Mouse (Mus musculus): ENCODE data around the gene Trim65. TPM values are rescaled to one million over a fixed set of nuclear protein-coding genes. Genes with fewer than 3 reads are reported as not detected.

The Trim65 gene
- polyA plus RNA-seq, 2 experiments = 0.83 to 1.4 TPM

- no peaks in the 10 kb centered on the region for H3K36me3 ChIP-seq (replicated peaks; ENCODE audit: control insufficient read depth, insufficient read depth, low read depth)
- no peak for DNase-seq (ENCODE audit: low read depth in 3 of 3, low spot score in 3 of 3)
- no peak overlapping the region for H3K27ac ChIP-seq
- H3K4me3 ChIP-seq (ENCODE audit: insufficient read depth in 1 of 2, low read depth in 2 of 2, low read length in 2 of 2) = peak overlapping the region; percentile 26 to 50
- H3K9ac ChIP-seq (replicated peaks) = peak overlapping the region; percentile 25; the same call in 1 of the 2 replicates
- H3K27me3 ChIP-seq (ENCODE audit: control insufficient read depth, insufficient read depth, low read length) = peaks cover 38% of the 10 kb centered on the region
- TF ChIP-seq EP300 (IDR thresholded peaks at IDR 0.05; ENCODE audit: low read depth) (no peak), CTCF (IDR thresholded peaks at IDR 0.05; ENCODE audit: low read depth) (no peak)
- H3K4me2 ChIP-seq (ENCODE audit: low read depth) = peak overlapping the region; percentile 56
- H3K4me1 ChIP-seq (replicated peaks; ENCODE audit: control insufficient read depth in 2 of 2, insufficient read depth in 2 of 2, low read length in 1 of 2) = peaks cover 1 to 7% of the 10 kb centered on the region in 2 experiments; a peak in 3 of 4 replicates
- peak; percentile 11; the same call in 1 of the 2 replicates for ATAC-seq (ENCODE audit: insufficient read depth)
- H3K9me3 ChIP-seq (ENCODE audit: control insufficient read depth, low read length) = no peaks in the 10 kb centered on the region
- under 1% methylated on average over 68 of the region's 70 CpGs for WGBS (ENCODE audit: insufficient replicate concordance)
These were observed 21.4 kb downstream of the Trim65 start for GRCm38 (mm10) chr11:116109441-116110081.

- Histone ChIP-seq H3K9ac (replicated peaks) (no peak overlapping the region), H3K27ac (no peak overlapping the region), H3K4me1 (replicated peaks; ENCODE audit: control insufficient read depth in 2 of 2, insufficient read depth in 2 of 2, low read length in 1 of 2) (peaks cover 2 to 15% of the 10 kb centered on the region in 2 experiments; a peak in 3 of 4 replicates), H3K4me2 (ENCODE audit: low read depth) (peak overlapping the region; percentile 56), H3K4me3 (ENCODE audit: insufficient read depth in 1 of 2, low read depth in 2 of 2, low read length in 2 of 2) (peak overlapping the region in 1 of 2 experiments; percentile 25; a peak in 1 of 4 replicates), H3K36me3 (replicated peaks; ENCODE audit: control insufficient read depth, insufficient read depth, low read depth) (no peaks in the 10 kb centered on the region), H3K27me3 (ENCODE audit: control insufficient read depth, insufficient read depth, low read length) (peaks cover 38% of the 10 kb centered on the region), H3K9me3 (ENCODE audit: control insufficient read depth, low read length) (no peaks in the 10 kb centered on the region)
- ATAC-seq (ENCODE audit: insufficient read depth) (no peak), DNase-seq (ENCODE audit: low read depth in 3 of 3, low spot score in 3 of 3) (no peak)
- TF ChIP-seq CTCF (IDR thresholded peaks at IDR 0.05; ENCODE audit: low read depth) (no peak), EP300 (IDR thresholded peaks at IDR 0.05; ENCODE audit: low read depth) (no peak)
- 22% methylated on average over 23 of the region's 23 CpGs for WGBS (ENCODE audit: insufficient replicate concordance)
These were observed 22.3 kb downstream of the Trim65 start for GRCm38 (mm10) chr11:116108464-116109137.

- H3K4me1 ChIP-seq (replicated peaks; ENCODE audit: control insufficient read depth in 2 of 2, insufficient read depth in 2 of 2, low read length in 1 of 2) = peaks cover 2 to 17% of the 10 kb centered on the region in 2 experiments; a peak in 3 of 4 replicates
- H3K4me2 ChIP-seq (ENCODE audit: low read depth) = peak overlapping the region; percentile 56; the same call in 1 of the 2 replicates
- 62% methylated on average over 19 of the region's 19 CpGs for WGBS (ENCODE audit: insufficient replicate concordance)
- no peak overlapping the region for H3K27ac ChIP-seq
- ATAC-seq (ENCODE audit: insufficient read depth) (no peak), DNase-seq (ENCODE audit: low read depth in 3 of 3, low spot score in 3 of 3) (no peak)
- H3K9me3 ChIP-seq (ENCODE audit: control insufficient read depth, low read length) = no peaks in the 10 kb centered on the region
- TF ChIP-seq CTCF (IDR thresholded peaks at IDR 0.05; ENCODE audit: low read depth) (no peak), EP300 (IDR thresholded peaks at IDR 0.05; ENCODE audit: low read depth) (no peak)
- H3K27me3 ChIP-seq (ENCODE audit: control insufficient read depth, insufficient read depth, low read length) = peaks cover 38% of the 10 kb centered on the region
- H3K4me3 ChIP-seq (ENCODE audit: insufficient read depth in 1 of 2, low read depth in 2 of 2, low read length in 2 of 2) = no peak overlapping the region
- H3K9ac ChIP-seq (replicated peaks) = no peak overlapping the region
- H3K36me3 ChIP-seq (replicated peaks; ENCODE audit: control insufficient read depth, insufficient read depth, low read depth) = no peaks in the 10 kb centered on the region
These were observed 23.1 kb downstream of the Trim65 start for GRCm38 (mm10) chr11:116107777-116108285.

GRCm38 (mm10) chr11:116106963-116107776 is 23.8 kb downstream of the Trim65 start:
- Histone ChIP-seq H3K36me3 (replicated peaks; ENCODE audit: control insufficient read depth, insufficient read depth, low read depth) (no peaks in the 10 kb centered on the region), H3K4me1 (replicated peaks; ENCODE audit: control insufficient read depth in 2 of 2, insufficient read depth in 2 of 2, low read length in 1 of 2) (peaks cover 5 to 20% of the 10 kb centered on the region in 2 experiments), H3K27ac (no peak overlapping the region), H3K9ac (replicated peaks) (no peak overlapping the region), H3K4me2 (ENCODE audit: low read depth) (no peak overlapping the region), H3K4me3 (ENCODE audit: insufficient read depth in 1 of 2, low read depth in 2 of 2, low read length in 2 of 2) (no peak overlapping the region), H3K9me3 (ENCODE audit: control insufficient read depth, low read length) (no peaks in the 10 kb centered on the region), H3K27me3 (ENCODE audit: control insufficient read depth, insufficient read depth, low read length) (peaks cover 38% of the 10 kb centered on the region)
- ATAC-seq (ENCODE audit: insufficient read depth) (no peak), DNase-seq (ENCODE audit: low read depth in 3 of 3, low spot score in 3 of 3) (no peak)
- 37% methylated on average over 14 of the region's 14 CpGs for WGBS (ENCODE audit: insufficient replicate concordance)
- TF ChIP-seq CTCF (IDR thresholded peaks at IDR 0.05; ENCODE audit: low read depth) (peak; percentile 42), EP300 (IDR thresholded peaks at IDR 0.05; ENCODE audit: low read depth) (no peak)
